Mouse (Mus musculus) G1E-ER4 (cell line): ENCODE measurements at regions not wholly inside any gene's neighbourhood (a gene's known extent, or its start where the extent isn't known, plus 50 kb on each side); places are given as distances from the start of the nearest gene placed in this dataset.

Experiments used
- GATA1 ChIP-seq: IDR thresholded peaks from one replicate; pipeline ENCODE4 v1.8.0; 2012; ENCODE audit warnings: low read length, inconsistent platforms

DNA sequence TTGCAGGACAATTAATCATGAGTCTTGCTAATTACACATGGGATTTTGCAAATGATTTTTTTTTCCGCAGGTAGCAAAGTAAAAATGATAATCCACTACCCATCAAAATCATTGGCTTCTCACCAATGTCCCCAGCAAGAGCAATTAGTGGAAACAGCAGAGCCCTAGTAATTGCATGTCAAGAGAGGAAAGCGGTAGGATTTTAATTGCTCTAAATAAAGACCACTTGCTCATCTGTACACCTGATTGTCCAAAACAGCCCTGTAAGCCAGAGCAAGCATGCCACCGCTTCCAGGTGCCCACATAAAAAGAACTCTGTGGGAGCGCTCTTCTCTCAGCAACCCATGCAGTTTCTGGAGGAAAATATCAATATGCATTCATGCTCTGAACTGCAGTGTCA is 306.5 kb upstream of the Hnrnpa3 start:
- no peak for TF ChIP-seq GATA1

DNA sequence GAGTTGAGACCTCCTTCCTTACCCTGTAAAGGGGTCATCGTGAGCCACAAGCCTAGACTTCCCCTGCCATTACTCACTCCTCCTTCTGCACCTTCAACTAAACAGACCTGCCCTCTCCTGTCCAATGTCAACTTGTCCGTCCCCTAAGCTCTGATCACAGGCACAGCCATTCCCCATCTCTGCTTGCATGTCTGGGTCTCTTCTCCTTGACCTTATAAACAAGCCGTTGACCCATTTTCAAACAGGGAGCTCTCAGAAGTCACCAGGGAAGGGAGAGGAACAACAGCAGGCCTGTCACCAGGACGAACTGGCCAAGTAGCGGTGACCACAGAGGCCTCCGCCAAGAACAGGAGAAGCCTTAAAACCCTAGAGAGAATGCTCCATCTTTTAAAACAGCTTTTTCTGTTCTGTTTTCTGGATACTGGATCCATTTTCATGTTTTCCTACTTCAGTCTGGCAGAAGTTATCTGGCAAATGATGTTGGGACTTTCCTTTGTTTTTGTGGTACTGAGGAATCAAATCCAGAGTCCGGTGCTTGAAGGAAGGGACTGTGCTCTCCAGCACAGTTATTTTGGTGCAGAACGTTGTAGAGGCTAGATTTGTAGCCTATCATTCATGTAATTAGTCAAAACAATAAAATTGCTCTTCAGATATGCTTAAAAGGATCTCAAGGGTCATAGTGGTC is 302.2 kb upstream of the Hnrnpa3 start:
- TF ChIP-seq GATA1: no peak

DNA sequence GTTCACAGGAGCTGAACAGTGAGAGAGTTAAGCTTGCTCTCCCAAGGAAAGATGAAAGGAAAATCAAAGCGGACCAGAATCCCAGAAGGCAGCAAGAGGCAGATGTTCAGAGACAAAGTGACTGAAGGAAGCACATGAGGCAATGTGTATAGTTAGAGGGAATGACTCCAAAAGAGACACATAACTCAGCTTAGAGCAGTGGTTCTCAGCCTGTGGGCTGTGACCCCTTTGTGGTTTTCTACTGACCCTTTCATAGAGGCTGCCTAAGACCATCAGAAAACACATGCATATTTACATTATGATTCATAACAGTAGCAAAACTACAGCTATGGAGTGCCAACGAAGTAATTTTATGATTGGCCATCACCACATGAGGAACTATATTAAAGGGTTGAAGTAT is 301.5 kb upstream of the Hnrnpa3 start:
- no peak for TF ChIP-seq GATA1

DNA sequence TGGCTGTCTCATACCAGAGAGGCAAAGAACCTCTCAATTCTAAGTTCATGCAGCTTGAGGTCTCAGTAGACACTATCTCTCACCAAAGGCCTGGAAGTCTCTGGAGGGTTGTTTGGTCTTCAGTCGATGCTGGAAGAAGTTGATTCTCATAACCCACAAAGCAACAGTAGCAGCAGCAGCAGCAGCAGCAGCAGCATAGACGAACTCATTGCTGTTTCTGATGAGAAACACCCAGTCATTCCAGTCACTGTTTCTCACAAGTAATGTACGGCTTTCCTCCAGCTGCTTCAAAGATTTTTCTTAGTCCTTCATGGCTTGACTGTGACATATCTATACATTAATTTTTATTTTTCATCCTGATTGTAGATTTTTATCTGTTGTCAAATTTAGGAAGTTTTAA is 298.1 kb upstream of the Hnrnpa3 start:
- TF ChIP-seq GATA1: no peak

DNA sequence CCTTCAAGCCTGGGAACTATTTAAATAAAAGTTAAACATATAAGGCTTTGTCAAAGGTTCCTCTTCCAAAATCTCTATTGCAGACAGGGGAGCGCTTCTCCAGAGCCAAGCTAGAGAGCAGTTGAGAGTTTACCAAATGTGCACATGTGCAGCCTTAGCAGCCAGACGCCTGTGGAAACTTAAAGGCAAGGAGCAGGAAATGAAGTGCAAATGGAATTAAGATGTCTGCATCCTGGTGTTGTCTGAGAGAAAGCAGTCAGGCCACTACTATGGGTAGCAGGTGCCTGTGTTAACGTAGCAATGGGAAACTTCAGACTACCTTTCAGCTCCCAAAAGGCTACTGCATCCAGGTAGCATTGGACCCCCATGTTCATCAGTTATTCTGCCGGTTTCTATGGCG is 282.4 kb upstream of the Hnrnpa3 start:
- TF ChIP-seq GATA1: no peak

DNA sequence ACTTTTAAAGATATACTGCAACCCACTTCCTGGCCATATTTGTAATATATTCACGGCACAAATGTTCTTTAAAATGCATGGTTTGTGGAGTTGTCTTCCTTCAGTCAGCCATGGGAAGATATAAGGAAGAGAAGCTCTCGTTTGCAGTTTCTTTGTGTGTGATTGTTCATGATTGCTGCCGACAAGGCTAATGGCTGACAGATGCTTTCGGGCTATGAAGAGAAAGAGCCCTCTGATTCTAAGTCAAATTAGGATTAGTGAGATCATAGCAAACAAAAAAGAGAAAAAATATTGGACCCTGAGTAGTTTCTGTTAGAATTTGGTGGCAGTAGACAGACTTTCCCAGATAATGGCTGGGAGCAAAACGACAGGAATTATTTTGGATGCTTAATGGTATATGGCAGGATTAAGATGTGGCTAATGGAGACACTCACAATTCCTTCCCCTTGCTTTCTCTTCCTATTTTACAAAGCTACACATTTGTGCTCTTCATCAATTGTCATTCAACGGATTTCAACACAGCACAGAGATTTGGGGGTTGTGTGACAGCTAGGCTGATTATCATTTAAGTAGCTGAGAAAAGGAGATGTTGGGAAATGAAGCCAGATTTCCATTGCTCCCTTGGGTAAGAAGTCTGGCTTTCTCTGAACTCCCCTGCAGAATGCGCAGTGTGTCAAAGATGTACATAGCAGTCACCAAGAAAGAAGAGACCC is 273.4 kb upstream of the Hnrnpa3 start:
- no peak for TF ChIP-seq GATA1

DNA sequence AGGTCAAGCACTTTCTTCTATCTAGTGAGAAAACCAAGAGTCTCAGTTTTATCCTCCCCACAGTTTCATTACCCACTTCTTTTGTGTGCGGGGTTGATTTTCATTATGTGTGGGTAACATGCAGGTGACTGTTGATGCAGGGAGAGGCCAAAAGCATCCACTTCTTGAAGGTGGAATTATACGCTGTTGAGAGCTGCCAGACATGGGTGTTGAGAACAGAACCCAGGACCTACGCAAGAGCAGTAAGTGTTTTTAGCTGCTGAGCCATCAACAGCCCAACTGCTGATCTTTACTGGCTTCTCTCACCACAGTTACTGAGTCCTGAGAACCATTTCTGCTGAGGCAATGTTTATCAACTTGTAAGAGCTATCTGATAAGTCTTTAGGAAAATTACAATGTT is 272.4 kb upstream of the Hnrnpa3 start:
- TF ChIP-seq GATA1: no peak

DNA sequence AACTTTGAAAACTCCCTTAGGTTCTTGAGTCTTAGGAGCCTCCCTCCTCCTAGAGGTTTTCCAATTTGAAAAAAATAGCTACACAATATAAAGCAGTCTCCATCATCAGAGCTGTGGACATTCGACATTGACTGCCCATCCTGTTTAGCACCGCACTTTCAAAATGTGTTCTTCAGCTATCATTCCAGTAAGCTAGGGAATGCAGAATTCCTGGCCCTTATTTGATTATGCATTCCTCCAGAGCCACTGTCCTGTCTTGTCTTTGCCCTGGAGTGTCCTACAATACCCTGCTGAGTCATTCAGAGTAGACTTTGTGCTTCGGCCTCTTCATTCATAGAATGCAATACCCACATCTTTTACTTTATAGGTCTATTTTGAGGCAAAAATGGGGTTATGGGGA is 267.0 kb upstream of the Hnrnpa3 start:
- no peak for TF ChIP-seq GATA1

DNA sequence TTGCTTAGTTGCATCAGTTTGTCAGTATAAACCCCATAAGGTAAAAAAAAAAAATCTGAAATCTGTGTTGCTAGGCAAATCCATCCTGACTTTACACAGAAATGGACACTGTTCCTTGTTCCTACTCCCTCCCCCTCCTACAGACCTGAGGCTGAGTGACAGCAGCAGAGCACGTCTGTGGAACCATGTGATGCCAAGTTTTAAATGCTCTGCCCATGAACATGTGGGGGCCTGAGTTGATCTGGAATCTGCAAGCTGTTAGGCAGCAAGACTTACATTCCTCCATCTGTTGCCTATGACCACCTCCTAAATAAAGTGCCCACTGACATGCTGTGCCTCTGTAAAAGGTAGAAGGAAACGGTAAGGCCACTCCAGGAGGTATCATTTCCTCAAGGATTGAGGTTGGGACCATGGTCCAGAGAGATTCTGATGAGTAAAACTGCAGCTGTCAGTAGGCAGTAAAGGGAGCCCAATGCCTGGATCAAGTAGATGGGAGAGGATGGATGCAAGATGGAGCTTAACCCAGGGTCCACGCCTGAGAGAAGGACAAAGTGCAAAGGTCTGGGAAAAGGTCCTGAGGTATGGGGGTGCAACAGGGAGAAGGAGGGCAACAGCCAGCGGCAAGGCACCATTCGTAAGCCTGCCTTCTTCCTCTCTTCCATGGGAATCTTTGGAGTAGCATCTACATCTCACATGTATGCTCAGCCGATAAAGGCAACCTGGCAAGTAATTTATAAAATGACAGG is 264.0 kb upstream of the Hnrnpa3 start:
- TF ChIP-seq GATA1: no peak

DNA sequence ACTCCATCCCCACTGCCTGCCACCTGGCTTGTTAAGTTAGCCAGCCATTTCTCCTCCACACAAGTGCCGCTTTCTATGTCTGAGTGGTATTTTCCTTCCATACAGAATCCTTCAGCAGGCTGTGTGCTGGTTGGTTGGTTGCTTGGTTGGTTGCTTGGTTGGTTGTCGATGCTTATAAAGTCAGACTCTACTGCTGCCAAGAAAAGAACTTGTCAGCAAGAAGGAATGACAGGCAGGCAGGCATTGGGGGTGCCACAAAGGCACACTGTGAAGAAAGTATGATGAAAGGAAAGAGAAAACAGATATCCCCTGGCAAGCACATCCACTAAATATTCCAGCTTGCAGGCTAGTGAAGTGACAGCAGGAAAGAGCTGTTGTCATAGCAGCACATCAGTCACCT is 263.0 kb upstream of the Hnrnpa3 start:
- TF ChIP-seq GATA1: no peak

DNA sequence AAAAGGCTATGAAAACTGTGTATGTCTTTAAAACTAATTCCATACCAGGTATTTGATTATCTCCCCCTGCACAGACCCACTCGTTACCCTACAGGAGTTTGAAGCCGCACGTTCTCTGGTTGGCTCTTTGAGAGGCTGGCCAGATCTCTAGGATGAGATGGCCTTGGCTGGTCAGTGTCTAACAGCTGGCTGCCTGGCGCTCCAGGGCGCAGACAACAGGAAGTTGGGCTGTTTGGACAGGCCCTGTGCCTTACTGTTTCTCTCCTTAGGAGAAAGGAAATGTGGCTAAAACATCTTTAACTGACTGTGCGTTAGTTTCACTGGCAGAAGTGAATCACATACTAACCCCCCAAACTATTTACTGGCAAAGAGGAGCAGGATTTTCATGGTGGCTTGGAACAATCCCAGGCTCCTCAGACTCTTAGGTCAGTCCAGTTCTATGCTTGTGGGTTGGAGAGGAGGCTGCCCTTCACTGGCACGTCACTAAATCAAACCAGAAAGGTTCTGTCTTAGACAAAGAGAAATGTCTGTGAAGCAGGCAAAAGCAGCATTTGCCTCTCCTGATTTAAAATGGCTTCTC is 258.7 kb upstream of the Hnrnpa3 start:
- no peak for TF ChIP-seq GATA1

DNA sequence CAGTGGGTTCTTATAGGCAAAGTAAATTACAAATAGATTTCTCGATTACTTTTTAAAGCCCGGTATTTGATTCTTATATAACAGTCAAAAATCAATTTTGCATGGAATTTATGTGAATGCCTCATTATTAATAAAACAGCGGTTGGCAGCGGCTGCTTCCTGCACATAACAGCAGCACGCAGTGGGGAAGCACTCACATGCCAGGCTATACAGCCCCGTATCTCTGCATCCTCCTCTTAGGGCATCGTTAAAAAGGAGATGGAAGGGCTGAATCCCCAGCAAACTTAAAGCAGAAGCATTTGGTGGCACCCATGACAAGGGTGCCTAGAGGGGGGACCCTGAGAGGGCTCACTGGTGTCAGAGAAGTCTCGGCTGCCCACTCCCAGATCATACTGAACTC is 255.3 kb upstream of the Hnrnpa3 start:
- no peak for TF ChIP-seq GATA1

DNA sequence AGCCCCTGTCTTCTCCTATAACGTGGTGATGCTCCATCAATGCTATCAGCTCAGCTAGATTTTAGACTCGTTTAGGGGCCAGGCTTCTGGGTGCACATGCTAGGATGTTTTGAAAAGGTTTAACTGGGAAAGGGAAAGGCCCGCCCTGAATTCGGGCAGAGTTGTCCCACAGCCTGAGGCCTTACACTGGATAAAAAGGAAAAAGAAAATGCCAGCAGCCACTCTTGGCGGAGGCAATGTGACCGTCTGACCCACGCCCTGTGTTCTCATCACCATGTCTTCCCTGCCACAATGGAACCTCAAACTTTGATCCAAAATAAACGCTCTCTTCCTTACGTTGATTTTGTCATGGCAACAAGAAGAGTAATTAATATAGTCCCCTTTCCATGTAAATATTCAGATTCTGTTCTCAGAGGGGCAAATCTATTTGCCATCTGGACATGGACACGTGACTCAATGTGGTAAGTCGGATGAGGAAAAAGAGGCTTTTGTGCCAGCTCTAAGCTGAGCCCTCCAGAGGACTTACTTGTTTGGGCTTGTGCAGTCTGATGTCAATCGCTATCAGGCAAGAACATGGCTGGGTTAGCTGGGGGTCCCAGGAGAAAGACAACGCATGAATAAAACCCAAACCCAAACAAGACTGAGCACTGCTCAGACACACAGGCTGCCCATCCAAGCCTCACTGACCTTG is 253.4 kb upstream of the Hnrnpa3 start:
- no peak for TF ChIP-seq GATA1

DNA sequence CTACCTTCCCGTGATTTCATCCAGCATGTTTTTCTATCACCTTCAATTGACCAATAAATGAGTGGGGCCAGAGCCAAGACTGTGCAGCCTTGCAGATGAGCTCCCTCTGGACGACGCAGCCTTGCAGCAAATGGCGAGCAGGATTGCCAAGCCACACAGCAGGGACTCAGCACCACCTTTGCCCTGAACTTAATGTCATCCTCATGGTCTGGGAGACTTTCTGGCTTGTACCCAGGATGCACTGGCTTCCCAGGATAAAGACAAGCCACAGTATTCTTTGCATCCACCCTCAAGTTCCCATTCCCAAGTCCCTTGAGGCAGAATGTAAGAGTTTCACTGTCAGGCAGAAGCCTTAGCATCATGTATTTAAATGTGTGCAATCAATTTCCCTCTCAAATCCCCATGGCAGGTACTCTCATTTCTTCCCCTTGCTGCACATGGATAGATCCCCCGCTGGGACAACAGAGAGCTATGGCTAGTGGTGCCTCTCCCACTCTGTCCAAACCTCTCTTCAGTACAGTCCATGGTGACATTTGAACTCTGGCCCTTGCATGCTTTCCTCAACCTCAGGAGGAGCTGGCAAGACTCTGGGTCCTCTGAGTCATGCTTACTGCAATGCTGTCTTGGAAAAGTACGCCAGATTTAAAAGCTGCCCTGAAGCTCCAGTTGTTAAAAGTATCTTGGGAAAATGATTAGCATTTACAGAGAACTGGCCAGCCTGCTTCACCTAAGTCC is 252.2 kb upstream of the Hnrnpa3 start:
- no peak for TF ChIP-seq GATA1

DNA sequence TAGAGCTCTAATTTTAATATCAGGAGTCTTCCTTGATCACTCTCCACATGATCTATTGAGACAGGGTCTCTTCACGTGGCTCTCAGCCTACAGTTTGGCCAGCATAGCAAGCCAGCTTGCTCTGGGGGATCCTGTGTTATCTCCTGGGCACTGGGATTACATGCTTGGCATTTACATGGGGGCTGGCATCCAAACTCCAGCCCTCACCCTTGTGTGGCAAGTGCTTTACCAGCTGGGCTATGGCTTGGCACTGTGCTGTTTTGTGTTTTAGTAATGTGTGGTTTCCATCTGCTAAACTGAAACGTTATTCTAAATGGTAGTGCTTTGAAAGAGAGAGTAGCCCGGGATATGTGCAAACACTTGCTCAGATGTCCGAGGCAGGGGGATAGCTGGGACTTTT is 251.5 kb upstream of the Hnrnpa3 start:
- no peak for TF ChIP-seq GATA1
